Mouse (Mus musculus) myocyte (in vitro differentiated cells): ENCODE results near the gene P4ha2.

Source experiments
- E2F4 ChIP-seq: IDR thresholded peaks from one replicate; pipeline ENCODE4 v1.6.1; 2011; ENCODE audit warnings: mild to moderate bottlenecking, control low read depth, moderate library complexity; ENCODE audit not compliant: insufficient read depth
- MAX ChIP-seq: IDR thresholded peaks from one replicate; pipeline ENCODE4 v1.6.1; 2011; ENCODE audit warnings: low read depth, mild to moderate bottlenecking, control low read depth
- POLR2A ChIP-seq: IDR thresholded peaks from one replicate; pipeline ENCODE4 v1.6.1; 2011; ENCODE audit warnings: low read depth, mild to moderate bottlenecking, control low read depth, moderate library complexity; ENCODE audit not compliant: insufficient read length
- POLR2AphosphoS2 ChIP-seq: IDR thresholded peaks from one replicate; pipeline ENCODE4 v1.6.1; 2011; ENCODE audit warnings: low read depth, control low read depth; ENCODE audit not compliant: insufficient read length
- REST ChIP-seq: IDR thresholded peaks from one replicate; pipeline ENCODE4 v1.6.1; 2011; ENCODE audit warnings: mild to moderate bottlenecking, control low read depth, moderate library complexity; ENCODE audit not compliant: insufficient read depth, insufficient read length
- USF1 ChIP-seq: IDR thresholded peaks from one replicate; pipeline ENCODE4 v1.6.1; 2011; ENCODE audit warnings: low read depth, mild to moderate bottlenecking, control low read depth, moderate library complexity

DNA sequence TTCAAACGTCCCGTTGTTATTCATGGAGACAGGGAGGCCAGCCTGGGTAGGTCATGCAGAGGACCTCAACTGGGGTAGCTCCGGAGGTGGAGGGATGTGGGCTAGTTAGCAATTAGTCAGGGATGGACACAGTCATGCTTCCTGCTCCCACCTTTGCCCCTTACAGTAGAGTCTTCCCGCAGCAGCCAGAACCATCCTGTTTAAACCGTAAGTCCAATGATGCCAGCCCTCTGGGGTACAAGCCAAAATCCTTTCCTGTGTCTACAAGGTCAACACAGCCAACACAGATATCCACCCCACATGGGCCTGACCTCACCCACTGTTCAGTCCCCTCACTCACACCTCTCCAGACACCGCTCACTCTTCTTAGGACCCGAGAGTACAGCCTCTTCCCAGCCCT, 48.7 kb upstream of the P4ha2 start:
- no peak for TF ChIP-seq POLR2A
- TF ChIP-seq POLR2AphosphoS2 = peak; percentile 42
- TF ChIP-seq USF1 = no peak
- TF ChIP-seq MAX = no peak
- TF ChIP-seq REST = no peak
- no peak for TF ChIP-seq E2F4
